Mouse (Mus musculus) urinary bladder, postnatal 4 days (tissue): Measurements from ENCODE around the gene Arpc3.
"Not testable (repeated sequence)": the region's sequence is repeated elsewhere in the genome, so short reads cannot be mapped to it uniquely, and the experiment has no call there.

Source experiments
- DNase-seq, 2 experiments: peaks; one replicate each; pipeline ENCODE4 v3.0.0; 2021 to 2022; ENCODE audit warnings: low spot score in 2 of 2

The Arpc3 gene

GRCm38 (mm10) chr5:122399871-122400270 is 8.2 kb downstream of the Arpc3 start:
- DNase-seq: peak in 1 of 2 experiments; percentile 19

- peak in 1 of 2 experiments; percentile 42 for DNase-seq
Measured at GRCm38 (mm10) chr5:122400628-122401302, 9.1 kb downstream of the Arpc3 start.

- DNase-seq: peak; percentile 43 to 81
Measured at GRCm38 (mm10) chr5:122401303-122401640, 9.6 kb downstream of the Arpc3 start.

- no peak for DNase-seq
Measured at GRCm38 (mm10) chr5:122402160-122402559, 10.5 kb downstream of the Arpc3 start.

GRCm38 (mm10) chr5:122402772-122403171 is 11.1 kb downstream of the Arpc3 start:
- DNase-seq: peak in 1 of 2 experiments; percentile 39

- DNase-seq: no peak
Measured at GRCm38 (mm10) chr5:122403362-122403761, 11.7 kb downstream of the Arpc3 start.

GRCm38 (mm10) chr5:122405537-122405936 is 13.9 kb downstream of the Arpc3 start:
- DNase-seq: no peak

GRCm38 (mm10) chr5:122409692-122410645 is 18.3 kb downstream of the Arpc3 start:
- no peak for DNase-seq

- no peak for DNase-seq
Measured at GRCm38 (mm10) chr5:122411892-122412291, 20.2 kb downstream of the Arpc3 start.

- no peak for DNase-seq
Measured at GRCm38 (mm10) chr5:122412826-122413225, 21.1 kb downstream of the Arpc3 start.

GRCm38 (mm10) chr5:122414351-122414750 is 22.7 kb downstream of the Arpc3 start:
- no peak for DNase-seq

- DNase-seq: no peak
Measured at GRCm38 (mm10) chr5:122415465-122415864, 23.8 kb downstream of the Arpc3 start.

GRCm38 (mm10) chr5:122420676-122421075 is 29.0 kb downstream of the Arpc3 start:
- DNase-seq: not testable (repeated sequence)

- no peak for DNase-seq
Measured at GRCm38 (mm10) chr5:122421271-122422068, 29.8 kb downstream of the Arpc3 start, which contains the start of gene Anapc7. Gene Anapc7, plus strand, starts transcription at chr5:122421693.

GRCm38 (mm10) chr5:122422071-122422964 is 30.6 kb downstream of the Arpc3 start:
- DNase-seq: peak; percentile 83 to 88

GRCm38 (mm10) chr5:122423083-122423482 is 31.4 kb downstream of the Arpc3 start:
- DNase-seq: no peak

GRCm38 (mm10) chr5:122425550-122425949 is 33.9 kb downstream of the Arpc3 start:
- no peak for DNase-seq

- DNase-seq: no peak
Measured at GRCm38 (mm10) chr5:122430036-122430775, 38.5 kb downstream of the Arpc3 start.

- no peak for DNase-seq
Measured at GRCm38 (mm10) chr5:122431221-122431620, 39.5 kb downstream of the Arpc3 start.

GRCm38 (mm10) chr5:122434541-122434940 is 42.9 kb downstream of the Arpc3 start:
- DNase-seq: no peak
